Mouse (Mus musculus) neural tube, embryonic 14.5 days (tissue): Measurements from ENCODE around the gene Zwilch. TPM values are rescaled to one million over a fixed set of nuclear protein-coding genes. Genes with fewer than 3 reads are reported as not detected.
"Not testable (repeated sequence)": the region's sequence is repeated elsewhere in the genome, so short reads cannot be mapped to it uniquely, and the experiment has no call there.

Experiments used
- ATAC-seq: fragments of 200-750 bp; cut with Nextera tagmentation; 2 replicates; pipeline ENCODE4 v1.8.0; 2017; ENCODE audit warnings: low read depth, mild to moderate bottlenecking, moderate TSS enrichment, moderate library complexity
- H3K27ac ChIP-seq: fragments of 300-500 bp; sonication (generic); 2 replicates; pipeline ENCODE4 v1.5.1; 2014; ENCODE audit warnings: low read depth, mild to moderate bottlenecking, control low read depth, low read length, moderate library complexity, mixed read lengths
- H3K27me3 ChIP-seq: fragments of 300-500 bp; sonication (generic); 2 replicates; pipeline ENCODE4 v1.6.1; 2014; ENCODE audit warnings: low read length; ENCODE audit not compliant: control insufficient read depth, insufficient read depth
- H3K36me3 ChIP-seq: fragments of 300-500 bp; sonication (generic); 2 replicates; pipeline ENCODE4 v1.6.1; 2014; ENCODE audit warnings: low read length, mixed read lengths; ENCODE audit not compliant: control insufficient read depth, insufficient read depth
- H3K4me1 ChIP-seq: fragments of 300-500 bp; sonication (generic); 2 replicates; pipeline ENCODE4 v1.6.1; 2014; ENCODE audit warnings: low read length; ENCODE audit not compliant: control insufficient read depth, insufficient read depth
- H3K4me2 ChIP-seq: fragments of 300-500 bp; sonication (generic); 2 replicates; pipeline ENCODE4 v1.6.1; 2014; ENCODE audit warnings: mild to moderate bottlenecking, low read depth, low read length, control low read depth
- H3K4me3 ChIP-seq: fragments of 300-500 bp; sonication (generic); 2 replicates; pipeline ENCODE4 v1.5.1; 2014; ENCODE audit warnings: low read depth, low read length, control low read depth, mixed read lengths
- H3K9ac ChIP-seq: fragments of 300-500 bp; sonication (generic); replicated peaks from 2 replicates; pipeline ENCODE4 v1.6.1; 2014; ENCODE audit warnings: low read depth, mild to moderate bottlenecking, control low read depth, low read length, mixed read lengths
- H3K9me3 ChIP-seq: fragments of 300-500 bp; sonication (generic); 2 replicates; pipeline ENCODE4 v1.6.1; 2016; ENCODE audit warnings: low read length; ENCODE audit not compliant: control insufficient read depth
- WGBS: fragments of 180-500 bp; shearing (Covaris S2); extraction: QIAGEN DNeasy Blood & Tissue Kit; methylation state at CpG from one replicate; pipeline ENCODE4 v1.1.7; 2014; 5-methylcytosine and 5-hydroxymethylcytosine counted together
- polyA plus RNA-seq: library from polyadenylated mRNA; unstranded; fragments of >200 nt; fragmentation: Nextera tagmentation; extraction: Ambion mirVana; gene quantifications from 2 replicates; pipeline ENCODE4 v1.2.1, GENCODE M21; 2014

Gene Zwilch
- polyA plus RNA-seq, 1 experiment from 2014 or later: 6.0 TPM

GRCm38 (mm10) chr9:64172145-64172815, 624 bp downstream of the Zwilch start:
- Histone ChIP-seq H3K4me2 (peak overlapping the region; percentile 80), H3K4me3 (peak overlapping the region; percentile 73), H3K27ac (peak overlapping the region; percentile 80; the same call in 1 of the 2 replicates), H3K9ac (peak overlapping the region; percentile 59), H3K9me3 (no peaks in the 10 kb centered on the region), H3K36me3 (peaks cover 23% of the 10 kb centered on the region), H3K27me3 (no peaks in the 10 kb centered on the region), H3K4me1 (peaks cover 14% of the 10 kb centered on the region)
- WGBS: 3% methylated on average over 18 of the region's 18 CpGs
- ATAC-seq: no peak

- WGBS: 98% methylated on average over 3 of the region's 3 CpGs
- not testable (repeated sequence) for H3K27ac ChIP-seq, H3K9ac ChIP-seq, ATAC-seq, H3K27me3 ChIP-seq, H3K4me2 ChIP-seq, H3K9me3 ChIP-seq, H3K4me3 ChIP-seq, H3K36me3 ChIP-seq
- peaks cover 14% of the 10 kb centered on the region for H3K4me1 ChIP-seq
Observed at GRCm38 (mm10) chr9:64169967-64170366, 2.9 kb downstream of the Zwilch start.

GRCm38 (mm10) chr9:64160471-64160870, 12.4 kb downstream of the Zwilch start:
- 96% methylated on average over 5 of the region's 5 CpGs for WGBS
- Histone ChIP-seq H3K4me3 (no peak overlapping the region), H3K36me3 (no peaks in the 10 kb centered on the region), H3K4me1 (no peaks in the 10 kb centered on the region), H3K27me3 (no peaks in the 10 kb centered on the region), H3K9me3 (no peaks in the 10 kb centered on the region), H3K27ac (no peak overlapping the region), H3K9ac (no peak overlapping the region), H3K4me2 (no peak overlapping the region)
- no peak for ATAC-seq

GRCm38 (mm10) chr9:64156641-64157040, 16.3 kb downstream of the Zwilch start:
- H3K4me1 ChIP-seq: no peaks in the 10 kb centered on the region
- ATAC-seq: no peak
- no peaks in the 10 kb centered on the region for H3K27me3 ChIP-seq
- no peaks in the 10 kb centered on the region for H3K9me3 ChIP-seq
- H3K4me3 ChIP-seq: no peak overlapping the region
- H3K36me3 ChIP-seq: no peaks in the 10 kb centered on the region
- no peak overlapping the region for H3K4me2 ChIP-seq
- no peak overlapping the region for H3K27ac ChIP-seq
- no peak overlapping the region for H3K9ac ChIP-seq
- 96% methylated on average over 1 of the region's 1 CpGs for WGBS

- Histone ChIP-seq H3K4me3 (no peak overlapping the region), H3K36me3 (no peaks in the 10 kb centered on the region), H3K9ac (no peak overlapping the region), H3K27ac (no peak overlapping the region), H3K4me1 (no peaks in the 10 kb centered on the region), H3K4me2 (no peak overlapping the region), H3K27me3 (no peaks in the 10 kb centered on the region), H3K9me3 (no peaks in the 10 kb centered on the region)
- whole genome bisulfite sequencing: 95% methylated on average over 9 of the region's 9 CpGs
- ATAC-seq: no peak
Observed at GRCm38 (mm10) chr9:64139879-64140278, 33.0 kb downstream of the Zwilch start.

- H3K4me3 ChIP-seq, H3K27ac ChIP-seq, ATAC-seq, H3K4me1 ChIP-seq, H3K9ac ChIP-seq, H3K27me3 ChIP-seq, H3K9me3 ChIP-seq, H3K4me2 ChIP-seq, H3K36me3 ChIP-seq: not testable (repeated sequence)
- 7% methylated on average over 6 of the region's 6 CpGs for WGBS
Observed at GRCm38 (mm10) chr9:64138896-64139295, 34.0 kb downstream of the Zwilch start.

GRCm38 (mm10) chr9:64131623-64132022, 41.3 kb downstream of the Zwilch start:
- ATAC-seq: no peak
- 87% methylated on average over 6 of the region's 6 CpGs for WGBS
- Histone ChIP-seq H3K27ac (no peak overlapping the region), H3K4me1 (no peaks in the 10 kb centered on the region), H3K9me3 (no peaks in the 10 kb centered on the region), H3K4me2 (no peak overlapping the region), H3K36me3 (no peaks in the 10 kb centered on the region), H3K9ac (no peak overlapping the region), H3K27me3 (no peaks in the 10 kb centered on the region), H3K4me3 (no peak overlapping the region)

GRCm38 (mm10) chr9:64126121-64126520, 46.8 kb downstream of the Zwilch start:
- Histone ChIP-seq H3K27me3 (no peaks in the 10 kb centered on the region), H3K4me2 (no peak overlapping the region), H3K36me3 (no peaks in the 10 kb centered on the region), H3K4me1 (no peaks in the 10 kb centered on the region), H3K9me3 (no peaks in the 10 kb centered on the region), H3K4me3 (no peak overlapping the region), H3K9ac (no peak overlapping the region), H3K27ac (no peak overlapping the region)
- ATAC-seq: no peak
- WGBS: 68% methylated on average over 12 of the region's 12 CpGs

- Histone ChIP-seq H3K27ac (no peak overlapping the region), H3K9me3 (no peaks in the 10 kb centered on the region), H3K27me3 (no peaks in the 10 kb centered on the region), H3K9ac (no peak overlapping the region), H3K4me2 (no peak overlapping the region), H3K4me3 (no peak overlapping the region), H3K4me1 (no peaks in the 10 kb centered on the region), H3K36me3 (no peaks in the 10 kb centered on the region)
- ATAC-seq: no peak
- 71% methylated on average over 3 of the region's 3 CpGs for WGBS
Observed at GRCm38 (mm10) chr9:64125307-64125706, 47.6 kb downstream of the Zwilch start.
